Mouse (Mus musculus): ENCODE measurements around the gene Nkpd1. TPM values are rescaled to one million over a fixed set of nuclear protein-coding genes. Genes with fewer than 3 reads are reported as not detected.

Gene Nkpd1
- total RNA-seq, 2 experiments from 2014 or later, result 0.48 to 0.69 TPM

GRCm38 (mm10) chr7:19572926-19573775 is 55.5 kb downstream of the Nkpd1 start:
- peak; percentile 67 to 68 for DNase-seq (ENCODE audit: low spot score in 2 of 2)

GRCm38 (mm10) chr7:19573776-19574140 is 56.1 kb downstream of the Nkpd1 start:
- DNase-seq (ENCODE audit: low spot score in 2 of 2), result no peak

Other genes with a start within 250 kb of the Nkpd1 start
- 10 to 100 TPM; 23.2 to 24.2 TPM for gene Vasp, start 246.0 kb upstream of the Nkpd1 start, total RNA-seq (2021)
- under 1 TPM in 1 of 2 experiments, not detected in 1; 0.79 TPM for gene Ppm1n, start 237.8 kb upstream of the Nkpd1 start, total RNA-seq (2021)
- gene Rtn2, start 235.2 kb upstream of the Nkpd1 start, total RNA-seq (2021), result 100 to 1,000 TPM in 1 of 2 experiments, 10 to 100 TPM in 1; 93.0 to 104 TPM
- gene Fosb, start 207.8 kb upstream of the Nkpd1 start, total RNA-seq (2021), result 1 to 10 TPM; 6.1 to 6.5 TPM
- gene Ercc1, start 173.1 kb upstream of the Nkpd1 start, total RNA-seq (2021), result 10 to 100 TPM; 38.3 to 44.7 TPM
- gene Cd3eap, start 158.4 kb upstream of the Nkpd1 start, total RNA-seq (2021), result 10 to 100 TPM; 19.6 to 19.8 TPM
- gene Ppp1r13l, start 158.1 kb upstream of the Nkpd1 start, total RNA-seq (2021), result 1 to 10 TPM; 4.5 to 6.7 TPM
- 10 to 100 TPM; 28.2 to 34.7 TPM for gene Ercc2, start 135.8 kb upstream of the Nkpd1 start, total RNA-seq (2021)
- gene Klc3, start 113.7 kb upstream of the Nkpd1 start, total RNA-seq (2021), result 1 to 10 TPM; 3.5 to 4.1 TPM
- not detected for gene Ckm, start 113.1 kb upstream of the Nkpd1 start, total RNA-seq (2021)
- gene Mark4, start 59.0 kb upstream of the Nkpd1 start, total RNA-seq (2021), result 100 to 1,000 TPM; 114 to 119 TPM
- 1 to 10 TPM in 1 of 2 experiments, under 1 TPM in 1; 0.91 to 1.0 TPM for gene Exoc3l2, start 54.5 kb upstream of the Nkpd1 start, total RNA-seq (2021)
- 1 to 10 TPM; 6.4 to 7.0 TPM for gene Bloc1s3, start 9.5 kb upstream of the Nkpd1 start, total RNA-seq (2021)
- 10 to 100 TPM; 23.0 to 24.2 TPM for gene Trappc6a, start 9.4 kb upstream of the Nkpd1 start, total RNA-seq (2021)
- gene Ppp1r37, start 45.2 kb downstream of the Nkpd1 start, total RNA-seq (2021), result 10 to 100 TPM; 88.3 to 91.7 TPM
- gene Zfp296, start 59.4 kb downstream of the Nkpd1 start, total RNA-seq (2021), result under 1 TPM in 1 of 2 experiments, not detected in 1; 0.53 TPM
- 10 to 100 TPM; 39.8 to 43.3 TPM for gene Gemin7, start 59.8 kb downstream of the Nkpd1 start, total RNA-seq (2021)
- 10 to 100 TPM; 85.8 to 95.0 TPM for gene Clasrp, start 86.6 kb downstream of the Nkpd1 start, total RNA-seq (2021)
- gene Relb, start 111.6 kb downstream of the Nkpd1 start, total RNA-seq (2021), result 10 to 100 TPM in 1 of 2 experiments, 1 to 10 TPM in 1; 9.9 to 10.5 TPM
- 100 to 1,000 TPM; 151 to 160 TPM for gene Clptm1, start 147.2 kb downstream of the Nkpd1 start, total RNA-seq (2021)
- gene Apoc2, start 160.1 kb downstream of the Nkpd1 start, total RNA-seq (2021), result not detected
- gene Gm44805, start 163.6 kb downstream of the Nkpd1 start, total RNA-seq (2021), result not detected
- gene Apoc4, start 163.6 kb downstream of the Nkpd1 start, total RNA-seq (2021), result not detected
- 1 to 10 TPM; 6.1 to 6.8 TPM for gene Apoc1, start 174.8 kb downstream of the Nkpd1 start, total RNA-seq (2021)
- 1,000 to 10,000 TPM; 2,679 to 2,697 TPM for gene Apoe, start 181.3 kb downstream of the Nkpd1 start, total RNA-seq (2021)
- 100 to 1,000 TPM; 105 to 115 TPM for gene Tomm40, start 197.6 kb downstream of the Nkpd1 start, total RNA-seq (2021)
- gene Nectin2, start 232.6 kb downstream of the Nkpd1 start, total RNA-seq (2021), result 10 to 100 TPM; 11.6 to 12.7 TPM